Mouse (Mus musculus) thymus, adult 2 months (tissue): ENCODE measurements around the gene Nes. TPM values are rescaled to one million over a fixed set of nuclear protein-coding genes. Genes with fewer than 3 reads are reported as not detected.

Experiments used
- DNase-seq: peaks from one replicate; pipeline ENCODE4 v3.0.0; 2021
- H3K27ac ChIP-seq: fragments of 200-500 bp; 2 replicates; pipeline ENCODE4 v1.5.1; 2012; ENCODE audit warnings: low read length, control low read depth; ENCODE audit not compliant: control insufficient read depth, insufficient read depth
- H3K27me3 ChIP-seq: fragments of 200-500 bp; 2 replicates; pipeline ENCODE4 v1.6.1; 2012; ENCODE audit warnings: mild to moderate bottlenecking, low read length, moderate library complexity, mixed read lengths; ENCODE audit not compliant: control insufficient read depth, insufficient read depth
- H3K36me3 ChIP-seq: fragments of 200-500 bp; 2 replicates; pipeline ENCODE4 v1.6.1; 2012; ENCODE audit warnings: mild to moderate bottlenecking, low read length, moderate library complexity; ENCODE audit not compliant: control insufficient read depth, insufficient read depth
- H3K4me1 ChIP-seq: fragments of 200-500 bp; replicated peaks from 2 replicates; pipeline ENCODE4 v1.6.1; 2012; ENCODE audit warnings: low read length; ENCODE audit not compliant: control insufficient read depth, insufficient read depth
- H3K4me3 ChIP-seq: fragments of 200-500 bp; 2 replicates; pipeline ENCODE4 v1.5.1; 2012; ENCODE audit warnings: mild to moderate bottlenecking, low read length, control low read depth, moderate library complexity; ENCODE audit not compliant: control insufficient read depth, insufficient read depth
- CTCF ChIP-seq: fragments of 200-500 bp; IDR thresholded peaks from 2 replicates; pipeline ENCODE4 v1.5.1; 2012; ENCODE audit warnings: mild to moderate bottlenecking, control low read depth, low read length, moderate library complexity, borderline replicate concordance; ENCODE audit not compliant: control insufficient read depth, poor library complexity, insufficient read depth; ENCODE audit errors: extremely low read depth
- POLR2A ChIP-seq: fragments of 200-500 bp; IDR thresholded peaks from 2 replicates; pipeline ENCODE4 v1.6.1; 2012; ENCODE audit warnings: mild to moderate bottlenecking, low read length, control low read depth, moderate library complexity; ENCODE audit not compliant: control insufficient read depth, poor library complexity, insufficient read depth; ENCODE audit errors: extremely low read depth
- WGBS: fragments of 180-500 bp; shearing (Covaris S2); methylation state at CpG from one replicate; pipeline ENCODE4 v1.1.7; 2018; 5-methylcytosine and 5-hydroxymethylcytosine counted together
- polyA plus RNA-seq: library from polyadenylated mRNA; depleted of rRNA; stranded (reverse); fragments of >200 nt; gene quantifications from 2 replicates; pipeline ENCODE4 v1.2.3, GENCODE M21; 2012

The Nes gene
- polyA plus RNA-seq, 1 experiment, result 1.1 TPM

DNA sequence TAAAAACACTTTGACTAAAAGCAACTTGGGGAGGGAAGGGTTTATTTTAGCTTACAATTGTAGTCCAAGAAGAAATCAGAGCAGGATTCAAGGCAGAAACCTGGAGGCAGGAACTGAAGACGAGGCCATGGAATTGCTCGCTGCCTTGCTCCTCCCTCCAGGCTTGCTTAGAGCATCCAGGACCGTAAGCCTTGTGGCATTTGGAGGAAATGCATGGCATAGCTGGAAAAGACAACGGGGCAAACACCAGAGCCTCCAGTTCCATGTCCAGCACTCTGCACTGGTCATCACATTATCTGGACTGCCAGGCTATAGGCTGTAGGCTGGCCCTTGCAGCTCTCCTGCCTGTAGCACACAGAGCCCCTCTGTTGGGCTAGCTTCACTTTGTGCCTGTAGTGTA lies 36.4 kb upstream of the Nes start:
- Histone ChIP-seq H3K4me3 (no peak overlapping the region), H3K4me1 (peaks cover 3% of the 10 kb centered on the region; the same call in 1 of the 2 replicates), H3K27me3 (no peaks in the 10 kb centered on the region), H3K27ac (no peak overlapping the region), H3K36me3 (peaks cover 43% of the 10 kb centered on the region)
- TF ChIP-seq CTCF (no peak), POLR2A (no peak)
- DNase-seq, result no peak
- WGBS, result 88% methylated on average over 4 of the region's 4 CpGs

DNA sequence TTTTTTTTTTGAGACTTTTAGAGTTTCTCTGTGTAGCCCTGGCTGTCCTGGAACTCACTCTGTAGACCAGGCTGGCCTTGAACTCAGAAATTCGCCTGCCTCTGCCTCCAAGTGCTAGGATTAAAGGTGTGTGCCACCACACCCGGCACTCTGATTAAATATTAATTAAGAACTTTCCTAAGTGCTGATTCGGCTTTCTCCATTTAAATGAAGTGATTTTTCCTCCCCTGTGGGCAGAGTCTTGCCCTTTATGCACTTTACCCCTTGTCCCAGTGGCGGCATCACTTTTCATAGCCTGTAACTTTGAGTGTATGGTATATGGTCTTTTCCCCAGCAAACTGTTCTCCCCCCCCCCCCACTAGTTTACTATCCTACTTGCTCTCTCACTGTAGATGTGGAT lies 35.7 kb upstream of the Nes start:
- H3K36me3 ChIP-seq, result peaks cover 50% of the 10 kb centered on the region
- TF ChIP-seq CTCF, result no peak
- no peak for TF ChIP-seq POLR2A
- WGBS, result 91% methylated on average over 4 of the region's 4 CpGs
- no peaks in the 10 kb centered on the region for H3K27me3 ChIP-seq
- H3K4me3 ChIP-seq, result no peak overlapping the region
- H3K27ac ChIP-seq, result no peak overlapping the region
- peaks cover 3% of the 10 kb centered on the region; the same call in 1 of the 2 replicates for H3K4me1 ChIP-seq
- no peak for DNase-seq

DNA sequence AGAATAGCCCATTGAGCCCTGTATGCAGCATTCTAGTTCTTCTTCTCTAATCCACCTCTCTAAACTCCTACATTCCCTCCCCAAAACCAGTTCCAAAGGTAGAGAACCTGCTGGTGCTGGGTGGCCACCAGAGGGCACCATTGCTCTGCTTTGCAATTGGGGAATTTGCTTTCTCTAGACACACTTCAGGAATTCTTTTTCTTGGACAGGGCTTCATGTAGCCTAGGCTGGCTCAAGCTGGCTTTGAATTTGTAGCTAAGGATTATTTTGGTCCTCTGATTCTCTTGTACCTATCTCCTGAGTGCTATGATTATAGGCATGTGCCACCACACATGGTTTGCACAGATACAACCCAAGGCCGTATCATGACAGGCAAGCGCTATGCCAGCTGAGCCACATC lies 35.1 kb upstream of the Nes start:
- Histone ChIP-seq H3K4me1 (peaks cover 3% of the 10 kb centered on the region; the same call in 1 of the 2 replicates), H3K4me3 (no peak overlapping the region), H3K27me3 (no peaks in the 10 kb centered on the region), H3K27ac (no peak overlapping the region), H3K36me3 (peaks cover 54% of the 10 kb centered on the region)
- no peak for TF ChIP-seq CTCF
- no peak for TF ChIP-seq POLR2A
- peak; percentile 61 for DNase-seq
- WGBS, result 99% methylated on average over 2 of the region's 2 CpGs

DNA sequence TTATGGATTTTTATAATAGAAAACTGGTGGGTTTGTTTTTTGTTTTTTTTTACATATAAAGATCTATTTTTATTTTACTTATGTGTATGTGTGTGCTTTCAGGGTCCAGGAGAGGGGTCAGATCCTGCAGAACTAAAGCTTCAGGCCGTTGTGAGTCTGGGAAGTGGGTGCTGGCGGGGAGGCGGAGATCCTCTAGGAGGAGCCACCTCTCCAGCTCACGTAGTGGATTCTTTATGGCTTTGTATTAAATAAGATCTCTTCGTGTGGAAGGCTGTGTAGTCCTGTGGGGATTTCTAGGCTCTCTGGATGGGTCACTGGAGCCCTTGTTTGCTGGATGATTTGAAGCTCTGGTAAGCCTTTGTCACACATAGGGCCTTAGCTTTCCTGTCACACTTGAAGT lies 30.3 kb upstream of the Nes start:
- no peaks in the 10 kb centered on the region for H3K27me3 ChIP-seq
- no peak overlapping the region for H3K4me3 ChIP-seq
- no peak for DNase-seq
- peaks cover 58% of the 10 kb centered on the region for H3K36me3 ChIP-seq
- WGBS, result 95% methylated on average over 5 of the region's 5 CpGs
- H3K4me1 ChIP-seq, result no peaks in the 10 kb centered on the region
- no peak overlapping the region for H3K27ac ChIP-seq
- TF ChIP-seq CTCF (no peak), POLR2A (no peak)

GRCm38 (mm10) chr3:87942471-87942870 lies 28.4 kb upstream of the Nes start:
- DNase-seq, result no peak
- peaks cover 6% of the 10 kb centered on the region; the same call in 1 of the 2 replicates for H3K27me3 ChIP-seq

GRCm38 (mm10) chr3:87943586-87943985 lies 27.3 kb upstream of the Nes start:
- no peak for DNase-seq
- peaks cover 9% of the 10 kb centered on the region; the same call in 1 of the 2 replicates for H3K27me3 ChIP-seq
- no peak overlapping the region for H3K4me3 ChIP-seq
- TF ChIP-seq CTCF, result no peak
- no peak for TF ChIP-seq POLR2A
- no peaks in the 10 kb centered on the region; the same call in 1 of the 2 replicates for H3K4me1 ChIP-seq
- peaks cover 37% of the 10 kb centered on the region for H3K36me3 ChIP-seq
- no peak overlapping the region for H3K27ac ChIP-seq
- 84% methylated on average over 7 of the region's 7 CpGs for WGBS

More at GRCm38 (mm10) chr3:87942471-87942870, 28.4 kb upstream of the Nes start:
- Histone ChIP-seq H3K4me1 (no peaks in the 10 kb centered on the region; the same call in 1 of the 2 replicates), H3K4me3 (no peak overlapping the region), H3K27ac (no peak overlapping the region), H3K36me3 (peaks cover 47% of the 10 kb centered on the region)
- TF ChIP-seq CTCF (no peak), POLR2A (no peak)
- WGBS, result 92% methylated on average over 2 of the region's 2 CpGs

DNA sequence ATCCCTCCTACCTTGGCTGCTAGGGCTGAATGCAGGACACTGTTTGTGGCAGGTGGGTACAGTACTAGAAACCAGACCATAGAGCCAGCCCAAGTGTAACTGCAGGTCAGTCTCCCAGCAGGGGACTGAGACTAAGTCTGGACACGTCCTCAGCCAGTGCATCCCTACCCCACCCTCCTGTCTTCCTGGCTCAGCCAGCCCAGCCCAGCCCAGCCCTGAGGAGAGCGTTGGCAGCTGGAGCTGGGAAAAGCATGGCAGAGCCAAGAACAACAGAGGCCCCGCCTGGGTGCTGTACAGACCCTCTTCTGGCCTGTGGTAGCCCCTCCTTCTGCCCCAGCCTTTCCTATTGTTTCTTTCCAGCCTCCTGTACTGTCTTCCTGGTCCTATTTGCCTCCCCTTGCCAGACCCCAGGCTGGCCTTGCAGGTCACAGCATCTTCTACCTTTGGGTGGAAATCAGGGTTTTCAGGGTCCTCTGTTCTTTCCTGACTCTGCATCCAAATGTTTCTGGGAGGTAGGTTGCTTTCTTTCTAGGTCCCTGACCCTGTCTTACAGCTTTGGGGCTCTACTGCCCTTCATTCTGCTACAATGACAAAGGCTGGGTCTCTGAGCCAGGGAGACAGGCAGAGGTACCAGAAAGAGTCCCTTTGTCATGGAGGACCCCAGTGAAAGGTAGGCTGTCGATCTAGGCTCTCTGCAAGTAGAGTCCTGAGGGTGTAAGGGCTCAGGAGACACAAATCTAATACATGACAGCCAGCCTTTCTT lies 25.9 kb upstream of the Nes start:
- TF ChIP-seq POLR2A (no peak), CTCF (no peak)

More for the DNA sequence above, 25.9 kb upstream of the Nes start:
- DNase-seq, result no peak
- Histone ChIP-seq H3K4me3 (no peak overlapping the region), H3K27me3 (peaks cover 19% of the 10 kb centered on the region; the same call in 1 of the 2 replicates), H3K27ac (no peak overlapping the region), H3K36me3 (peaks cover 22% of the 10 kb centered on the region), H3K4me1 (no peaks in the 10 kb centered on the region; the same call in 1 of the 2 replicates)
- WGBS, result 72% methylated on average over 4 of the region's 4 CpGs
